Mouse (Mus musculus): ENCODE measurements around the gene Galnt17. TPM values are rescaled to one million over a fixed set of nuclear protein-coding genes. Genes with fewer than 3 reads are reported as not detected.

Gene Galnt17
- total and polyA plus RNA-seq, 2 experiments from 2014 or later = 4.8 to 16.7 TPM

- no peaks in the 10 kb centered on the region for H3K9me3 ChIP-seq (ENCODE audit: low read length)
- ATAC-seq (ENCODE audit: low FRiP score) (no peak), DNase-seq (ENCODE audit: low spot score) (no peak)
- no peaks in the 10 kb centered on the region for H3K4me1 ChIP-seq (ENCODE audit: insufficient read depth, low read length)
- 80% methylated on average over 9 of the region's 9 CpGs for WGBS
- no peaks in the 10 kb centered on the region for H3K36me3 ChIP-seq (ENCODE audit: insufficient read depth, low read length)
- TF ChIP-seq CTCF (IDR thresholded peaks at IDR 0.05) = no peak
- H3K4me2 ChIP-seq (ENCODE audit: low read depth, low read length, poor library complexity, severe bottlenecking) = no peak overlapping the region
- H3K27me3 ChIP-seq (ENCODE audit: insufficient read depth, low read length) = no peaks in the 10 kb centered on the region
- no peak overlapping the region for H3K27ac ChIP-seq (ENCODE audit: low read depth, low read length)
- no peak overlapping the region for H3K9ac ChIP-seq (replicated peaks; ENCODE audit: low read length, poor library complexity, severe bottlenecking)
- no peak overlapping the region for H3K4me3 ChIP-seq (ENCODE audit: low read depth, low read length)
These were observed 293.0 kb downstream of the Galnt17 start for GRCm38 (mm10) chr5:131015341-131015740.

- H3K4me2 ChIP-seq (ENCODE audit: low read depth, low read length, poor library complexity, severe bottlenecking) = no peak overlapping the region
- ATAC-seq (ENCODE audit: low FRiP score) = no peak
- H3K4me3 ChIP-seq (ENCODE audit: low read depth, low read length) = no peak overlapping the region
- TF ChIP-seq CTCF (IDR thresholded peaks at IDR 0.05) = no peak
- 79% methylated on average over 7 of the region's 7 CpGs for WGBS
- H3K36me3 ChIP-seq (ENCODE audit: insufficient read depth, low read length) = no peaks in the 10 kb centered on the region
- H3K4me1 ChIP-seq (ENCODE audit: insufficient read depth, low read length) = no peaks in the 10 kb centered on the region
- no peaks in the 10 kb centered on the region for H3K9me3 ChIP-seq (ENCODE audit: low read length)
- H3K9ac ChIP-seq (replicated peaks; ENCODE audit: low read length, poor library complexity, severe bottlenecking) = no peak overlapping the region
- DNase-seq (ENCODE audit: low spot score) = peak; percentile 23
- H3K27me3 ChIP-seq (ENCODE audit: insufficient read depth, low read length) = no peaks in the 10 kb centered on the region
- H3K27ac ChIP-seq (ENCODE audit: low read depth, low read length) = no peak overlapping the region
These were observed 294.5 kb downstream of the Galnt17 start for GRCm38 (mm10) chr5:131013816-131014215.

GRCm38 (mm10) chr5:131013101-131013500, 295.2 kb downstream of the Galnt17 start:
- TF ChIP-seq CTCF (IDR thresholded peaks at IDR 0.05) = no peak
- ATAC-seq (ENCODE audit: low FRiP score) = no peak
- Histone ChIP-seq H3K4me3 (ENCODE audit: low read depth, low read length) (no peak overlapping the region), H3K9ac (replicated peaks; ENCODE audit: low read length, poor library complexity, severe bottlenecking) (no peak overlapping the region), H3K36me3 (ENCODE audit: insufficient read depth, low read length) (no peaks in the 10 kb centered on the region), H3K4me1 (ENCODE audit: insufficient read depth, low read length) (no peaks in the 10 kb centered on the region), H3K4me2 (ENCODE audit: low read depth, low read length, poor library complexity, severe bottlenecking) (no peak overlapping the region), H3K27me3 (ENCODE audit: insufficient read depth, low read length) (no peaks in the 10 kb centered on the region), H3K27ac (ENCODE audit: low read depth, low read length) (no peak overlapping the region), H3K9me3 (ENCODE audit: low read length) (no peaks in the 10 kb centered on the region)
- WGBS = 67% methylated on average over 3 of the region's 3 CpGs
- DNase-seq (ENCODE audit: low spot score) = no peak

GRCm38 (mm10) chr5:131009510-131009909, 298.8 kb downstream of the Galnt17 start:
- no peak overlapping the region for H3K27ac ChIP-seq (ENCODE audit: low read depth, low read length)
- H3K27me3 ChIP-seq (ENCODE audit: insufficient read depth, low read length) = no peaks in the 10 kb centered on the region
- TF ChIP-seq CTCF (IDR thresholded peaks at IDR 0.05) = peak; percentile 67
- ATAC-seq (ENCODE audit: low FRiP score) = no peak
- H3K36me3 ChIP-seq (ENCODE audit: insufficient read depth, low read length) = no peaks in the 10 kb centered on the region
- H3K4me2 ChIP-seq (ENCODE audit: low read depth, low read length, poor library complexity, severe bottlenecking) = no peak overlapping the region
- no peaks in the 10 kb centered on the region for H3K9me3 ChIP-seq (ENCODE audit: low read length)
- DNase-seq (ENCODE audit: low spot score) = no peak
- H3K4me1 ChIP-seq (ENCODE audit: insufficient read depth, low read length) = no peaks in the 10 kb centered on the region
- H3K9ac ChIP-seq (replicated peaks; ENCODE audit: low read length, poor library complexity, severe bottlenecking) = no peak overlapping the region
- H3K4me3 ChIP-seq (ENCODE audit: low read depth, low read length) = no peak overlapping the region
- WGBS = 62% methylated on average over 6 of the region's 6 CpGs

- no peak overlapping the region for H3K9ac ChIP-seq (replicated peaks; ENCODE audit: low read length, poor library complexity, severe bottlenecking)
- DNase-seq (ENCODE audit: low spot score) (no peak), ATAC-seq (ENCODE audit: low FRiP score) (no peak)
- H3K4me1 ChIP-seq (ENCODE audit: insufficient read depth, low read length) = no peaks in the 10 kb centered on the region
- H3K4me3 ChIP-seq (ENCODE audit: low read depth, low read length) = no peak overlapping the region
- no peaks in the 10 kb centered on the region for H3K36me3 ChIP-seq (ENCODE audit: insufficient read depth, low read length)
- no peak for TF ChIP-seq CTCF (IDR thresholded peaks at IDR 0.05)
- H3K27me3 ChIP-seq (ENCODE audit: insufficient read depth, low read length) = no peaks in the 10 kb centered on the region
- H3K4me2 ChIP-seq (ENCODE audit: low read depth, low read length, poor library complexity, severe bottlenecking) = no peak overlapping the region
- no peaks in the 10 kb centered on the region for H3K9me3 ChIP-seq (ENCODE audit: low read length)
- WGBS = 95% methylated on average over 5 of the region's 5 CpGs
- no peak overlapping the region for H3K27ac ChIP-seq (ENCODE audit: low read depth, low read length)
These were observed 299.8 kb downstream of the Galnt17 start for GRCm38 (mm10) chr5:131008507-131008906.

GRCm38 (mm10) chr5:131007871-131008505, 300.3 kb downstream of the Galnt17 start:
- peak; percentile 66 for TF ChIP-seq CTCF (IDR thresholded peaks at IDR 0.05)
- Histone ChIP-seq H3K4me2 (ENCODE audit: low read depth, low read length, poor library complexity, severe bottlenecking) (no peak overlapping the region), H3K4me1 (ENCODE audit: insufficient read depth, low read length) (no peaks in the 10 kb centered on the region), H3K9me3 (ENCODE audit: low read length) (no peaks in the 10 kb centered on the region), H3K4me3 (ENCODE audit: low read depth, low read length) (no peak overlapping the region), H3K36me3 (ENCODE audit: insufficient read depth, low read length) (no peaks in the 10 kb centered on the region), H3K9ac (replicated peaks; ENCODE audit: low read length, poor library complexity, severe bottlenecking) (no peak overlapping the region), H3K27me3 (ENCODE audit: insufficient read depth, low read length) (no peaks in the 10 kb centered on the region), H3K27ac (ENCODE audit: low read depth, low read length) (no peak overlapping the region)
- ATAC-seq (ENCODE audit: low FRiP score) (no peak), DNase-seq (ENCODE audit: low spot score) (no peak)
- WGBS = 75% methylated on average over 3 of the region's 3 CpGs
